Comparison of ENCODE assay signal across 8 mouse cellular contexts in the genomic region with DNA sequence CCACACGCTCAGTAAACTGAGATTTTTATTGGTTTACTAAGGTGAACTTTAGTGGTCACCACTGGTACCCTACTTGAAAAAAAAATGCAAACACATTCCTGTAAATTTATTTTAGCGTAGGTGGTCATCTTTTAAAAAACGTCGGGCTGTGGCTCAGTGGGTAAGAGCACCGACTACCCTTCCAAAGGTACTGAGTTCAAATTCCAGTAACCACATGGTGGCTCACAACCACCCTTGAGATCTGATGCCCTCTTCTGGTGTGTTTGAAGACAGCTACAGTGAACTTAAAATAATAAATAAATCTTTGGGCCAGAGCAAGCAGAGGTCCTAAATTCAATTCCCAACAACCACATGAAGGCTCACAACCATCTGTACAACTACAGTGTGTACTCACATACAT. TPM values are rescaled to one million over a fixed set of nuclear protein-coding genes. Genes with fewer than 3 reads are reported as not detected.
DNase-seq lines count a peak whose midpoint lies in the region; ATAC-seq and TF ChIP-seq lines count a peak whose summit lies in the region.
"Not testable (repeated sequence)": the region's sequence is repeated elsewhere in the genome, so short reads cannot be mapped to it uniquely, and the experiment has no call there.

No protein-coding gene starts in this region.

- peak overlapping the region; percentile 76 for H3K9ac ChIP-seq in forebrain, embryonic 11.5 days (ENCODE audit: low read length)
- peak overlapping the region; percentile 80 for H3K9ac ChIP-seq in heart, embryonic 14.5 days (ENCODE audit: low read length)
- peak overlapping the region; percentile 92 for H3K9ac ChIP-seq in intestine, embryonic 15.5 days
- H3K9ac ChIP-seq in limb, embryonic 13.5 days, result peak overlapping the region; percentile 92
- peak overlapping the region; percentile 97 for H3K9ac ChIP-seq in lung, embryonic 16.5 days (ENCODE audit: low read length)
- peak overlapping the region; percentile 75 for H3K9ac ChIP-seq in neural tube, embryonic 11.5 days (ENCODE audit: low read length)

- not testable (repeated sequence) for H3K27ac ChIP-seq in forebrain, embryonic 11.5 days (ENCODE audit: low read depth, low read length); heart, embryonic 14.5 days (replicated peaks in 1 of 2; ENCODE audit: control insufficient read depth in 1 of 2, insufficient read depth in 1 of 2, low read depth in 2 of 2, low read length in 2 of 2); intestine, embryonic 15.5 days; limb, embryonic 13.5 days; lung, embryonic 16.5 days (ENCODE audit: low read length); neural tube, embryonic 11.5 days (ENCODE audit: low read depth, low read length); thymus, adult 2 months (ENCODE audit: control insufficient read depth, insufficient read depth, low read length)

- peak overlapping the region; percentile 61 for H3K4me3 ChIP-seq in forebrain, embryonic 11.5 days (ENCODE audit: low read depth, low read length)
- H3K4me3 ChIP-seq in heart, embryonic 14.5 days (ENCODE audit: control insufficient read depth in 1 of 2, insufficient read depth in 1 of 2, low read depth in 1 of 2, low read length in 2 of 2), result peak overlapping the region; percentile 57 to 79
- peak overlapping the region; percentile 72 for H3K4me3 ChIP-seq in intestine, embryonic 15.5 days (replicated peaks)
- peak overlapping the region; percentile 84 for H3K4me3 ChIP-seq in limb, embryonic 13.5 days
- peak overlapping the region; percentile 92 for H3K4me3 ChIP-seq in lung, embryonic 16.5 days (ENCODE audit: low read length)
- peak overlapping the region; percentile 74 for H3K4me3 ChIP-seq in neural tube, embryonic 11.5 days (ENCODE audit: low read depth, low read length)
- H3K4me3 ChIP-seq in thymus, adult 2 months (ENCODE audit: control insufficient read depth, insufficient read depth, low read length), result peak overlapping the region; percentile 88

- TF ChIP-seq CTCF in brain, embryonic 14.5 days (IDR thresholded peaks at IDR 0.05; ENCODE audit: borderline replicate concordance, extremely low read depth, insufficient read depth, insufficient read length), result 0 out of 2 replicates have a peak, but pooled peaks have one; percentile 1
- TF ChIP-seq CTCF in thymus, adult 2 months (IDR thresholded peaks at IDR 0.05; ENCODE audit: borderline replicate concordance, control insufficient read depth, extremely low read depth, insufficient read depth, low read length, poor library complexity), result not testable (repeated sequence)

- not testable (repeated sequence) for ATAC-seq in forebrain, embryonic 11.5 days (replicated peaks; ENCODE audit: low FRiP score); heart, embryonic 14.5 days (ENCODE audit: insufficient number of reproducible peaks, insufficient read depth, low FRiP score, low read depth); intestine, embryonic 15.5 days; limb, embryonic 13.5 days (ENCODE audit: low FRiP score, low read depth); lung, embryonic 16.5 days (ENCODE audit: low read depth); neural tube, embryonic 11.5 days (ENCODE audit: insufficient read depth, low FRiP score, low TSS enrichment)

- not testable (repeated sequence) for H3K36me3 ChIP-seq in forebrain, embryonic 11.5 days (ENCODE audit: control insufficient read depth, insufficient read depth, low read length)
- peaks cover 40% of the 10 kb centered on the region for H3K36me3 ChIP-seq in heart, embryonic 14.5 days (ENCODE audit: control insufficient read depth, insufficient read depth, low read length)
- H3K36me3 ChIP-seq in intestine, embryonic 15.5 days, result peaks cover 26% of the 10 kb centered on the region
- peaks cover 47% of the 10 kb centered on the region for H3K36me3 ChIP-seq in limb, embryonic 13.5 days
- H3K36me3 ChIP-seq in lung, embryonic 16.5 days (ENCODE audit: control insufficient read depth, insufficient read depth, low read length), result peaks cover 18% of the 10 kb centered on the region
- peaks cover 10% of the 10 kb centered on the region for H3K36me3 ChIP-seq in neural tube, embryonic 11.5 days (ENCODE audit: control insufficient read depth, insufficient read depth, low read length)
- peaks cover 14% of the 10 kb centered on the region for H3K36me3 ChIP-seq in thymus, adult 2 months (ENCODE audit: control insufficient read depth, insufficient read depth, low read length)

- peaks cover 13% of the 10 kb centered on the region for H3K4me1 ChIP-seq in forebrain, embryonic 11.5 days (replicated peaks; ENCODE audit: control insufficient read depth, insufficient read depth, low read length)
- H3K4me1 ChIP-seq in heart, embryonic 14.5 days (ENCODE audit: control insufficient read depth in 2 of 2, insufficient read depth in 2 of 2, low read length in 2 of 2), result peaks cover 4 to 27% of the 10 kb centered on the region in 2 experiments
- H3K4me1 ChIP-seq in intestine, embryonic 15.5 days (replicated peaks), result peaks cover 23% of the 10 kb centered on the region
- H3K4me1 ChIP-seq in limb, embryonic 13.5 days, result peaks cover 32% of the 10 kb centered on the region
- H3K4me1 ChIP-seq in lung, embryonic 16.5 days (replicated peaks; ENCODE audit: control insufficient read depth, insufficient read depth, low read length), result peaks cover 29% of the 10 kb centered on the region
- H3K4me1 ChIP-seq in neural tube, embryonic 11.5 days (ENCODE audit: control insufficient read depth, insufficient read depth, low read length), result peaks cover 10% of the 10 kb centered on the region
- peaks cover 16% of the 10 kb centered on the region for H3K4me1 ChIP-seq in thymus, adult 2 months (replicated peaks; ENCODE audit: control insufficient read depth, insufficient read depth, low read length)

- not testable (repeated sequence) for H3K27me3 ChIP-seq in forebrain, embryonic 11.5 days (ENCODE audit: control insufficient read depth, insufficient read depth, low read length); heart, embryonic 14.5 days (ENCODE audit: control insufficient read depth, insufficient read depth, low read length); intestine, embryonic 15.5 days (replicated peaks); limb, embryonic 13.5 days; lung, embryonic 16.5 days (ENCODE audit: control insufficient read depth, insufficient read depth, low read depth, low read length); neural tube, embryonic 11.5 days (ENCODE audit: control insufficient read depth, insufficient read depth, low read length); thymus, adult 2 months (ENCODE audit: control insufficient read depth, insufficient read depth, low read length)

- 66% methylated on average over 5 of the region's 5 CpGs for WGBS in forebrain, embryonic 11.5 days
- WGBS in heart, embryonic 14.5 days, result 55% methylated on average over 5 of the region's 5 CpGs
- WGBS in intestine, embryonic 15.5 days, result 61% methylated on average over 5 of the region's 5 CpGs
- WGBS in limb, embryonic 13.5 days, result 63% methylated on average over 5 of the region's 5 CpGs
- WGBS in lung, embryonic 16.5 days, result 54% methylated on average over 5 of the region's 5 CpGs
- WGBS in neural tube, embryonic 11.5 days, result 58% methylated on average over 5 of the region's 5 CpGs
- 78% methylated on average over 5 of the region's 5 CpGs for WGBS in thymus, adult 2 months

- TF ChIP-seq POLR2A in brain, embryonic 14.5 days (IDR thresholded peaks at IDR 0.05; ENCODE audit: borderline replicate concordance, extremely low read depth, insufficient read depth, insufficient read length, poor library complexity, severe bottlenecking); thymus, adult 2 months (IDR thresholded peaks at IDR 0.05; ENCODE audit: control insufficient read depth, extremely low read depth, insufficient read depth, low read length, poor library complexity): not testable (repeated sequence)

- DNase-seq in brain, embryonic 14.5 days (ENCODE audit: low read depth); forebrain, embryonic 11.5 days (ENCODE audit: low spot score); neural tube, embryonic 11.5 days (ENCODE audit: low spot score); thymus, adult 2 months: not testable (repeated sequence)

- H3K4me2 ChIP-seq in forebrain, embryonic 11.5 days (ENCODE audit: low read depth, low read length, severe bottlenecking), result peak overlapping the region; percentile 57
- H3K4me2 ChIP-seq in heart, embryonic 14.5 days (ENCODE audit: low read length), result peak overlapping the region; percentile 70
- peak overlapping the region; percentile 55 for H3K4me2 ChIP-seq in intestine, embryonic 15.5 days (replicated peaks)
- peak overlapping the region; percentile 91 for H3K4me2 ChIP-seq in limb, embryonic 13.5 days (replicated peaks)
- H3K4me2 ChIP-seq in lung, embryonic 16.5 days (ENCODE audit: low read depth, low read length), result peak overlapping the region; percentile 65
- peak overlapping the region; percentile 51 for H3K4me2 ChIP-seq in neural tube, embryonic 11.5 days (ENCODE audit: low read depth)

- not testable (repeated sequence) for H3K9me3 ChIP-seq in forebrain, embryonic 11.5 days (ENCODE audit: control insufficient read depth, low read length); heart, embryonic 14.5 days (ENCODE audit: control insufficient read depth, low read length); intestine, embryonic 15.5 days; limb, embryonic 13.5 days; lung, embryonic 16.5 days (ENCODE audit: control insufficient read depth, low read length); neural tube, embryonic 11.5 days (ENCODE audit: control insufficient read depth, low read length)

RNA-seq across cellular contexts. Expression of a gene that starts 1.0 kb away (rescaled TPM):
- polyA plus RNA-seq in brain, embryonic 14.5 days (2012; rRNA removed), result 1,770 and 1,849 TPM in 2 replicates
- 1,407 and 1,469 TPM in 2 replicates for polyA plus RNA-seq in forebrain, embryonic 11.5 days (2014; fragmentation: Nextera tagmentation; extraction: Ambion mirVana)
- 919 and 1,010 TPM in 2 replicates for polyA plus RNA-seq in heart, embryonic 14.5 days (2014; fragmentation: Nextera tagmentation; extraction: Ambion mirVana)
- polyA plus RNA-seq in intestine, embryonic 15.5 days (2015; fragmentation: Nextera tagmentation; extraction: Ambion mirVana), result 1,514 and 1,667 TPM in 2 replicates
- 1,267 and 1,298 TPM in 2 replicates for polyA plus RNA-seq in limb, embryonic 13.5 days (2015; fragmentation: Nextera tagmentation; extraction: Ambion mirVana)
- polyA plus RNA-seq in lung, embryonic 16.5 days (2015; fragmentation: Nextera tagmentation; extraction: Ambion mirVana), result 1,342 and 1,356 TPM in 2 replicates
- 1,370 and 1,378 TPM in 2 replicates for polyA plus RNA-seq in neural tube, embryonic 11.5 days (2014; fragmentation: Nextera tagmentation; extraction: Ambion mirVana)
- polyA plus RNA-seq in thymus, adult 2 months (2012; rRNA removed), result 3,358 and 3,484 TPM in 2 replicates

RNA-seq across cellular contexts. Expression of a gene that starts 1.1 kb away (rescaled TPM):
- polyA plus RNA-seq in brain, embryonic 14.5 days (2012; rRNA removed), result 0.54 and 0.64 TPM in 2 replicates
- polyA plus RNA-seq in forebrain, embryonic 11.5 days (2014; fragmentation: Nextera tagmentation; extraction: Ambion mirVana), result 0.36 and 0.81 TPM in 2 replicates
- polyA plus RNA-seq in heart, embryonic 14.5 days (2014; fragmentation: Nextera tagmentation; extraction: Ambion mirVana), result not detected in 2 replicates
- 0.11 and 0.19 TPM in 2 replicates for polyA plus RNA-seq in intestine, embryonic 15.5 days (2015; fragmentation: Nextera tagmentation; extraction: Ambion mirVana)
- not detected in 2 replicates for polyA plus RNA-seq in limb, embryonic 13.5 days (2015; fragmentation: Nextera tagmentation; extraction: Ambion mirVana)
- polyA plus RNA-seq in lung, embryonic 16.5 days (2015; fragmentation: Nextera tagmentation; extraction: Ambion mirVana), result 0.35 TPM in 1 of 2 replicates, not detected in the other
- 0.57 TPM in 1 of 2 replicates, not detected in the other for polyA plus RNA-seq in neural tube, embryonic 11.5 days (2014; fragmentation: Nextera tagmentation; extraction: Ambion mirVana)
- polyA plus RNA-seq in thymus, adult 2 months (2012; rRNA removed), result 0.88 and 0.96 TPM in 2 replicates

RNA-seq across cellular contexts. Expression of a gene that starts 5.3 kb away (rescaled TPM):
- 245 and 253 TPM in 2 replicates for polyA plus RNA-seq in brain, embryonic 14.5 days (2012; rRNA removed)
- polyA plus RNA-seq in forebrain, embryonic 11.5 days (2014; fragmentation: Nextera tagmentation; extraction: Ambion mirVana), result 189 and 195 TPM in 2 replicates
- 556 and 564 TPM in 2 replicates for polyA plus RNA-seq in heart, embryonic 14.5 days (2014; fragmentation: Nextera tagmentation; extraction: Ambion mirVana)
- polyA plus RNA-seq in intestine, embryonic 15.5 days (2015; fragmentation: Nextera tagmentation; extraction: Ambion mirVana), result 303 and 319 TPM in 2 replicates
- polyA plus RNA-seq in limb, embryonic 13.5 days (2015; fragmentation: Nextera tagmentation; extraction: Ambion mirVana), result 206 and 215 TPM in 2 replicates
- polyA plus RNA-seq in lung, embryonic 16.5 days (2015; fragmentation: Nextera tagmentation; extraction: Ambion mirVana), result 204 and 217 TPM in 2 replicates
- 213 and 214 TPM in 2 replicates for polyA plus RNA-seq in neural tube, embryonic 11.5 days (2014; fragmentation: Nextera tagmentation; extraction: Ambion mirVana)
- 237 and 291 TPM in 2 replicates for polyA plus RNA-seq in thymus, adult 2 months (2012; rRNA removed)

RNA-seq across cellular contexts. Expression of a gene that starts 8.7 kb away (rescaled TPM):
- polyA plus RNA-seq in brain, embryonic 14.5 days (2012; rRNA removed), result 0.05 and 0.08 TPM in 2 replicates
- not detected in 2 replicates for polyA plus RNA-seq in forebrain, embryonic 11.5 days (2014; fragmentation: Nextera tagmentation; extraction: Ambion mirVana)
- polyA plus RNA-seq in heart, embryonic 14.5 days (2014; fragmentation: Nextera tagmentation; extraction: Ambion mirVana), result 1.3 and 1.7 TPM in 2 replicates
- polyA plus RNA-seq in intestine, embryonic 15.5 days (2015; fragmentation: Nextera tagmentation; extraction: Ambion mirVana), result not detected in 2 replicates
- polyA plus RNA-seq in limb, embryonic 13.5 days (2015; fragmentation: Nextera tagmentation; extraction: Ambion mirVana), result not detected in 2 replicates
- polyA plus RNA-seq in lung, embryonic 16.5 days (2015; fragmentation: Nextera tagmentation; extraction: Ambion mirVana), result not detected in 2 replicates
- polyA plus RNA-seq in neural tube, embryonic 11.5 days (2014; fragmentation: Nextera tagmentation; extraction: Ambion mirVana), result not detected in 2 replicates
- 0.20 and 7.2 TPM in 2 replicates for polyA plus RNA-seq in thymus, adult 2 months (2012; rRNA removed)

RNA-seq across cellular contexts. Expression of a gene that starts 11.5 kb away (rescaled TPM):
- polyA plus RNA-seq in brain, embryonic 14.5 days (2012; rRNA removed), result 75.0 and 95.7 TPM in 2 replicates
- polyA plus RNA-seq in forebrain, embryonic 11.5 days (2014; fragmentation: Nextera tagmentation; extraction: Ambion mirVana), result 111 and 127 TPM in 2 replicates
- polyA plus RNA-seq in heart, embryonic 14.5 days (2014; fragmentation: Nextera tagmentation; extraction: Ambion mirVana), result 39.2 and 40.2 TPM in 2 replicates
- 67.3 and 67.5 TPM in 2 replicates for polyA plus RNA-seq in intestine, embryonic 15.5 days (2015; fragmentation: Nextera tagmentation; extraction: Ambion mirVana)
- polyA plus RNA-seq in limb, embryonic 13.5 days (2015; fragmentation: Nextera tagmentation; extraction: Ambion mirVana), result 79.8 and 84.6 TPM in 2 replicates
- 66.9 and 67.9 TPM in 2 replicates for polyA plus RNA-seq in lung, embryonic 16.5 days (2015; fragmentation: Nextera tagmentation; extraction: Ambion mirVana)
- 110 and 131 TPM in 2 replicates for polyA plus RNA-seq in neural tube, embryonic 11.5 days (2014; fragmentation: Nextera tagmentation; extraction: Ambion mirVana)
- 109 and 120 TPM in 2 replicates for polyA plus RNA-seq in thymus, adult 2 months (2012; rRNA removed)
